Mouse (Mus musculus): ENCODE results near the gene Magi2. TPM values are rescaled to one million over a fixed set of nuclear protein-coding genes. Genes with fewer than 3 reads are reported as not detected.
A peak's percentile ranks its signal among the peaks of the same experiment; 100 is the strongest.

Gene Magi2
- polyA plus RNA-seq, 1 experiment from 2014 or later: 4.6 TPM

DNA sequence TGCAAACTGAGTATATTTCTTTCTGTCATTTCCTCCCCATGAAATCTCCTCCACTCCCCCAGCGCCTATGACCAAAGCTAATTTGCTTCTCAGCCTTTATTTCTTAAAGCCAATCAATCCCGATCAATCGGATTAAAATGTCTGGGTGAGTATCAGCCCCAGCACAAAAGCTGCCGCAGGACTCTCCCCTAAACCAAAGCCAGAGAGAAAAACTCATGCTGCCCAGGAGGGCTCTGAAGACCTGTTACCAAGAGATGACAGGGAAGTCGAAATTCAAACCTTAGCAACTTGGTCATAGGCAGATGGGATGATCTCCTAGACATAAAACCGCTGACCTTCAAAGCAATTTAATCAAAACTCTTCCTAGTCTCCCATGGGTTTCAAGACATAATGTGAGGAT lies 754.7 kb downstream of the Magi2 start:
- H3K4me3 ChIP-seq (ENCODE audit: low read depth, low read length): no peak overlapping the region
- peak; percentile 67 for ATAC-seq (ENCODE audit: low FRiP score)
- H3K4me1 ChIP-seq (ENCODE audit: control insufficient read depth, insufficient read depth, low read length): peaks cover 7% of the 10 kb centered on the region
- H3K9me3 ChIP-seq (ENCODE audit: control insufficient read depth, low read length): no peaks in the 10 kb centered on the region
- no peaks in the 10 kb centered on the region for H3K36me3 ChIP-seq (ENCODE audit: control insufficient read depth, insufficient read depth, low read length)
- DNase-seq (ENCODE audit: low spot score, missing footprints): peak; percentile 91
- H3K27ac ChIP-seq (ENCODE audit: low read depth, low read length): peak overlapping the region; percentile 32; the same call in 1 of the 2 replicates
- 24% methylated on average over 6 of the region's 6 CpGs for WGBS
- no peak overlapping the region for H3K4me2 ChIP-seq
- no peaks in the 10 kb centered on the region for H3K27me3 ChIP-seq (ENCODE audit: control insufficient read depth, insufficient read depth, low read length)
- H3K9ac ChIP-seq (ENCODE audit: low read length): no peak overlapping the region

DNA sequence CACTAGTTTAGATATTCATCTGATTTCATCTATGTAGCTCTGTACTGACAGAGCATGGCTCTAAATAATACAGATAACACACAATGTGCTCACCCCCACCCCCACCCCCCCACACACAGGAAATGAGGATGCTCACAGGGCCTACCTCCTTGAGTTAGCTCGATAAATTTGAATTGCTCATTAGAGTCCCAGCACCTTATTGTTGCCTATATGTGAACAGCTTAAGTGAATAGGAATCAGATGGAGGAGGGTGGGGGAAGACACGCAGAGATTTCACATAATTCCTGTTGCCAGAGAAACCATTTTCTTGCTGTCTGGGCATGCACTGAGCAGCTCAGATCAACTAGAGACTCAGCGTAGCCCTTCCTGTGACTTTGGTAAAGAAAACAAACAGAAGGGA lies 755.2 kb downstream of the Magi2 start:
- ATAC-seq (ENCODE audit: low FRiP score) (peak; percentile 91), DNase-seq (ENCODE audit: low spot score, missing footprints) (peak; percentile 89)
- Histone ChIP-seq H3K36me3 (ENCODE audit: control insufficient read depth, insufficient read depth, low read length) (no peaks in the 10 kb centered on the region), H3K4me1 (ENCODE audit: control insufficient read depth, insufficient read depth, low read length) (peaks cover 7% of the 10 kb centered on the region), H3K27ac (ENCODE audit: low read depth, low read length) (no peak overlapping the region), H3K9me3 (ENCODE audit: control insufficient read depth, low read length) (no peaks in the 10 kb centered on the region), H3K9ac (ENCODE audit: low read length) (no peak overlapping the region), H3K4me3 (ENCODE audit: low read depth, low read length) (no peak overlapping the region), H3K27me3 (ENCODE audit: control insufficient read depth, insufficient read depth, low read length) (no peaks in the 10 kb centered on the region), H3K4me2 (no peak overlapping the region)
- WGBS: 7% methylated on average over 3 of the region's 3 CpGs

DNA sequence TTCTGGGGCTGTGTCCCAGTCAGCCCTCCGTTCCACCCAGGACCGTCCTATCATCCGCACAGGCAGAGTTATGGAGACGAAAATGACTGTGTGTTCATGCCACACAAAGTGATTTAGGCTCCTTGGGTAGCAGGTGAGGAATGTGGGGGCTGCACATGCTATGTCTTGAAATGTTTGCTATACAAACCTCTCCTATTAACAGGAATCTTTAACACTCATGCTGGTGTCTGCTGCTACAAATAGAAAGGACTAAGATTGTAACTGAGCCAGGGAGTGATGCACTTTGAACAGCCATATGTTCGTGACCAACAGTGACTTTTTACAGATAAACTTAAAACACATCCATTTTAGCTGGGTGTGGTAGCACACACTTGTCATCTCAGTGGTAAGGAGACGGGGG lies 772.6 kb downstream of the Magi2 start:
- Histone ChIP-seq H3K9ac (ENCODE audit: low read length) (no peak overlapping the region), H3K27me3 (ENCODE audit: control insufficient read depth, insufficient read depth, low read length) (no peaks in the 10 kb centered on the region), H3K36me3 (ENCODE audit: control insufficient read depth, insufficient read depth, low read length) (no peaks in the 10 kb centered on the region), H3K4me1 (ENCODE audit: control insufficient read depth, insufficient read depth, low read length) (no peaks in the 10 kb centered on the region), H3K4me3 (ENCODE audit: low read depth, low read length) (no peak overlapping the region), H3K27ac (ENCODE audit: low read depth, low read length) (no peak overlapping the region), H3K4me2 (no peak overlapping the region), H3K9me3 (ENCODE audit: control insufficient read depth, low read length) (no peaks in the 10 kb centered on the region)
- DNase-seq (ENCODE audit: low spot score, missing footprints) (no peak), ATAC-seq (ENCODE audit: low FRiP score) (no peak)
- WGBS: 87% methylated on average over 6 of the region's 6 CpGs

DNA sequence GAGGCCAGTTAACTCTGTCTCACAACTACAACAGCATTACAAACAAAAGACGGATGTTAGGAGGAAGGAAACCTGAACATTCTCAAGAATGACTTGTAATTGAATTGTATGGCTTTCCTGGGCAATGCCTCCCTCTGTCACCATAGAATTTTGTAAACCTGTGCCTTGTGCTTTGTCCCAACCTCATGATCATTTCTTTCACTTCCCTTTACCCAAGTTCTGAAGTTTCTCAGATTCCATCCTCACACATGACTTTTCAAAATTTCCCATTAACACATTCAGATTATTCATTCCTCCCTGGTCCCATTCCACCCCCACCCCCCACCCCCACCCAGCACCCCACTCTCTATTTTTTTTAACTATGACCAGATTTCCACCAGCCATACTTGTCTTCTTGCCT lies 773.1 kb downstream of the Magi2 start:
- no peaks in the 10 kb centered on the region for H3K9me3 ChIP-seq (ENCODE audit: control insufficient read depth, low read length)
- no peak for DNase-seq (ENCODE audit: low spot score, missing footprints)
- ATAC-seq (ENCODE audit: low FRiP score): no peak
- H3K4me3 ChIP-seq (ENCODE audit: low read depth, low read length): no peak overlapping the region
- no peak overlapping the region for H3K27ac ChIP-seq (ENCODE audit: low read depth, low read length)
- H3K4me1 ChIP-seq (ENCODE audit: control insufficient read depth, insufficient read depth, low read length): no peaks in the 10 kb centered on the region
- no peaks in the 10 kb centered on the region for H3K27me3 ChIP-seq (ENCODE audit: control insufficient read depth, insufficient read depth, low read length)
- no peak overlapping the region for H3K4me2 ChIP-seq
- no peak overlapping the region for H3K9ac ChIP-seq (ENCODE audit: low read length)
- no peaks in the 10 kb centered on the region for H3K36me3 ChIP-seq (ENCODE audit: control insufficient read depth, insufficient read depth, low read length)
- 71% methylated on average over 1 of the region's 1 CpGs for WGBS

GRCm38 (mm10) chr5:20006616-20007015 lies 779.8 kb downstream of the Magi2 start:
- ATAC-seq (ENCODE audit: low FRiP score) (no peak), DNase-seq (ENCODE audit: low spot score, missing footprints) (no peak)
- Histone ChIP-seq H3K27me3 (ENCODE audit: control insufficient read depth, insufficient read depth, low read length) (no peaks in the 10 kb centered on the region), H3K4me1 (ENCODE audit: control insufficient read depth, insufficient read depth, low read length) (no peaks in the 10 kb centered on the region), H3K9me3 (ENCODE audit: control insufficient read depth, low read length) (no peaks in the 10 kb centered on the region), H3K27ac (ENCODE audit: low read depth, low read length) (no peak overlapping the region), H3K9ac (ENCODE audit: low read length) (no peak overlapping the region), H3K4me2 (no peak overlapping the region), H3K36me3 (ENCODE audit: control insufficient read depth, insufficient read depth, low read length) (no peaks in the 10 kb centered on the region), H3K4me3 (ENCODE audit: low read depth, low read length) (no peak overlapping the region)
- WGBS: 81% methylated on average over 2 of the region's 2 CpGs

GRCm38 (mm10) chr5:20007246-20007645 lies 780.4 kb downstream of the Magi2 start:
- Histone ChIP-seq H3K27me3 (ENCODE audit: control insufficient read depth, insufficient read depth, low read length) (no peaks in the 10 kb centered on the region), H3K4me2 (no peak overlapping the region), H3K4me3 (ENCODE audit: low read depth, low read length) (no peak overlapping the region), H3K27ac (ENCODE audit: low read depth, low read length) (no peak overlapping the region), H3K4me1 (ENCODE audit: control insufficient read depth, insufficient read depth, low read length) (no peaks in the 10 kb centered on the region), H3K36me3 (ENCODE audit: control insufficient read depth, insufficient read depth, low read length) (no peaks in the 10 kb centered on the region), H3K9ac (ENCODE audit: low read length) (no peak overlapping the region), H3K9me3 (ENCODE audit: control insufficient read depth, low read length) (no peaks in the 10 kb centered on the region)
- DNase-seq (ENCODE audit: low spot score, missing footprints): no peak
- WGBS: 86% methylated on average over 8 of the region's 8 CpGs
- ATAC-seq (ENCODE audit: low FRiP score): no peak

DNA sequence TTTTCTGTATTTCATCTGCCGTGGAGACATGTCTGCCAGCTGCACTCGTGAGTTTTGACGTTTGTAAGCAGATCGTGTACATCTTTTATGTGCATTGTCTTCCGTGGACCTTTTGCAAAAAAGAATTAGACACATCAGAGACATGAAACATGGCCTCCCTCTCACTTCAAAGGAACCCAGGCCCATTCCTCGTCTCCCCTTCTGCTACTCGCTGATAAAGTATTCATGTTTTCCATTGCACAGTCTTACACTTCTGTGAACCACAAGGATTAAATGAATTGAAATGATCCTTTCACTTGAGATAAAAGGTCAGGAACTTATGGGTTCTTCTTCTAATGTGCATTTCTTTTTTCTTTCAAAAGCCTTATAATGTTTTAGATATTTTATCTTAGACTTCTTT lies 783.4 kb downstream of the Magi2 start:
- 65% methylated on average over 7 of the region's 7 CpGs for WGBS
- ATAC-seq (ENCODE audit: low FRiP score) (no peak), DNase-seq (ENCODE audit: low spot score, missing footprints) (no peak)

DNA sequence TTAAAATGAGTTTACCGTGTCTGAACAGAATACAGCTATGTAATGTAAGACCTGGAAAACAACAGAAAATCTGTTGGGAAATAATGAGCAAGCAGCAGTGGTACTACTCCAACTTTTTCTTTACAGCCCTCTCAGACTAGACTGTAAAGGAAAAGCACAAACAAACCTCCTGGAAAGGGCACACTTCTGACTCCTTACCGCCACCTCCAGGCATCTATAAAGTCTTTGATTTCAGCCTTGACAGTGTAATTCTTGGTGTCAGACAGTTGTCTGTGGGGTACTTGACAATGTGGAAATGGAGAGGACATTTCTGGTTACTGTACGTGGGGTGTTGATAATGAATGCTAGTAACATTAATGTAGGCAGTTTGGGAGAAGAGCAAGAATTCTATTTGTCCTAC lies 791.2 kb downstream of the Magi2 start:
- ATAC-seq (ENCODE audit: low FRiP score): no peak
- WGBS: 73% methylated on average over 3 of the region's 3 CpGs

More for the DNA sequence above, 783.4 kb downstream of the Magi2 start:
- H3K9ac ChIP-seq (ENCODE audit: low read length): no peak overlapping the region
- no peak overlapping the region for H3K4me2 ChIP-seq
- H3K9me3 ChIP-seq (ENCODE audit: control insufficient read depth, low read length): no peaks in the 10 kb centered on the region
- H3K27ac ChIP-seq (ENCODE audit: low read depth, low read length): no peak overlapping the region
- H3K4me3 ChIP-seq (ENCODE audit: low read depth, low read length): no peak overlapping the region
- H3K36me3 ChIP-seq (ENCODE audit: control insufficient read depth, insufficient read depth, low read length): no peaks in the 10 kb centered on the region
- H3K4me1 ChIP-seq (ENCODE audit: control insufficient read depth, insufficient read depth, low read length): no peaks in the 10 kb centered on the region
- H3K27me3 ChIP-seq (ENCODE audit: control insufficient read depth, insufficient read depth, low read length): no peaks in the 10 kb centered on the region

GRCm38 (mm10) chr5:20046649-20047048 lies 819.8 kb downstream of the Magi2 start:
- Histone ChIP-seq H3K9me3 (ENCODE audit: control insufficient read depth, low read length) (no peaks in the 10 kb centered on the region), H3K9ac (ENCODE audit: low read length) (no peak overlapping the region), H3K4me3 (ENCODE audit: low read depth, low read length) (no peak overlapping the region), H3K27ac (ENCODE audit: low read depth, low read length) (no peak overlapping the region), H3K4me1 (ENCODE audit: control insufficient read depth, insufficient read depth, low read length) (no peaks in the 10 kb centered on the region), H3K36me3 (ENCODE audit: control insufficient read depth, insufficient read depth, low read length) (no peaks in the 10 kb centered on the region), H3K27me3 (ENCODE audit: control insufficient read depth, insufficient read depth, low read length) (no peaks in the 10 kb centered on the region), H3K4me2 (no peak overlapping the region)
- 32% methylated on average over 3 of the region's 3 CpGs for WGBS
- DNase-seq (ENCODE audit: low spot score, missing footprints) (no peak), ATAC-seq (ENCODE audit: low FRiP score) (no peak)

More for the DNA sequence above, 791.2 kb downstream of the Magi2 start:
- H3K9me3 ChIP-seq (ENCODE audit: control insufficient read depth, low read length): no peaks in the 10 kb centered on the region
- no peak overlapping the region for H3K4me3 ChIP-seq (ENCODE audit: low read depth, low read length)
- H3K27me3 ChIP-seq (ENCODE audit: control insufficient read depth, insufficient read depth, low read length): no peaks in the 10 kb centered on the region
- DNase-seq (ENCODE audit: low spot score, missing footprints): no peak
- no peaks in the 10 kb centered on the region for H3K36me3 ChIP-seq (ENCODE audit: control insufficient read depth, insufficient read depth, low read length)
- H3K27ac ChIP-seq (ENCODE audit: low read depth, low read length): no peak overlapping the region
- H3K4me2 ChIP-seq: no peak overlapping the region
- no peaks in the 10 kb centered on the region for H3K4me1 ChIP-seq (ENCODE audit: control insufficient read depth, insufficient read depth, low read length)
- H3K9ac ChIP-seq (ENCODE audit: low read length): no peak overlapping the region

- ATAC-seq (ENCODE audit: low FRiP score): no peak
- no peaks in the 10 kb centered on the region for H3K9me3 ChIP-seq (ENCODE audit: control insufficient read depth, low read length)
- DNase-seq (ENCODE audit: low spot score, missing footprints): no peak
- WGBS: 91% methylated on average over 2 of the region's 2 CpGs
- H3K4me2 ChIP-seq: no peak overlapping the region
- no peak overlapping the region for H3K4me3 ChIP-seq (ENCODE audit: low read depth, low read length)
- H3K36me3 ChIP-seq (ENCODE audit: control insufficient read depth, insufficient read depth, low read length): no peaks in the 10 kb centered on the region
- H3K9ac ChIP-seq (ENCODE audit: low read length): no peak overlapping the region
- no peaks in the 10 kb centered on the region for H3K4me1 ChIP-seq (ENCODE audit: control insufficient read depth, insufficient read depth, low read length)
- no peak overlapping the region for H3K27ac ChIP-seq (ENCODE audit: low read depth, low read length)
- H3K27me3 ChIP-seq (ENCODE audit: control insufficient read depth, insufficient read depth, low read length): no peaks in the 10 kb centered on the region
Observed at GRCm38 (mm10) chr5:20048386-20048785, 821.5 kb downstream of the Magi2 start.
